ENCODE assay signal across 8 mouse cellular contexts in the genomic region with DNA sequence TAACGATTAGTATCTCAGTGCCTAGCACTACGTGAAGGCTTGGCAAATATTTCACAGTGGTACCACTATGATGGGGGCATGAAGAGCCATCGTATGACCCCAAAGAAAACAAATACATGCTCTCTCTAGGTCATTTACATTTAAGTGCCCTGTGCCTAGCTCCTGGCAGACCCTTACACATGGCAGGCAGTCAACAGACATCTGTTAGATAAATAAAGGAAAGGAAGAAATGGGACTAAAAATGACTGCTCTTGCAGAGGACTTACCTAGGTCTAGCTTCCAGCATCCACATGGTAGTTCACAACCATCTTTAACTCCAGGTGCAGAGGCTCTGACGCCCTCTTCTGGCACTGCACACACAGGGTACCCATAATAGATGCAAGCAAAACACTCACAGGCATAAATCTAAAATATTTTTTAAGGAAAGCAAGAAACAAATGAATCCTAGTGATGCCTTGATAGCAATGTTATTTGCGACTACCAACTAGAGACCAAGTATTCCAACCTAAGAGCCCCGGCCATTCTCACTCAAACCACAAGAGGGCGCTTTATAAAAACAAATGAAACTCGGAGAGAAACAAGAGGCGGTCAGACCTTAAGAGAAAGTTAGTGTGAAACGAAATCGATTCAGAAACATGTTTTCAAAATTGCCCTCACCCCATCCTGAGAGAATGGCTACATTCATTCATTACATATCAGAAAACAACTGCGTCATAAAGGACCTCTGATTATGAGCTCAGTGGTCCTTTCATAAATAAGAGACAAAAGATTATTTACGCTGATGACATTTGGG. TPM values are rescaled to one million over a fixed set of nuclear protein-coding genes. Genes with fewer than 3 reads are reported as not detected.
DNase-seq lines count a peak whose midpoint lies in the region; ATAC-seq lines count a peak whose summit lies in the region.

No protein-coding gene starts in this region.

- no peaks in the 10 kb centered on the region for H3K9me3 ChIP-seq in hindbrain, embryonic 12.5 days (replicated peaks)
- H3K9me3 ChIP-seq in lung, embryonic 15.5 days: no peaks in the 10 kb centered on the region

- 30% methylated on average over 13 of the region's 13 CpGs for WGBS in hindbrain, embryonic 12.5 days
- whole genome bisulfite sequencing in lung, embryonic 15.5 days: 28% methylated on average over 13 of the region's 13 CpGs

- H3K4me1 ChIP-seq in hindbrain, embryonic 12.5 days: peaks cover 9% of the 10 kb centered on the region; the same call in 1 of the 2 replicates
- peaks cover 4% of the 10 kb centered on the region; the same call in 1 of the 2 replicates for H3K4me1 ChIP-seq in lung, embryonic 15.5 days

- peak overlapping the region; percentile 55; the same call in 1 of the 2 replicates for H3K27ac ChIP-seq in hindbrain, embryonic 12.5 days
- no peak overlapping the region for H3K27ac ChIP-seq in lung, embryonic 15.5 days

- no peaks in the 10 kb centered on the region for H3K36me3 ChIP-seq in hindbrain, embryonic 12.5 days
- H3K36me3 ChIP-seq in lung, embryonic 15.5 days: no peaks in the 10 kb centered on the region

- no peak overlapping the region for H3K9ac ChIP-seq in hindbrain, embryonic 12.5 days
- H3K9ac ChIP-seq in lung, embryonic 15.5 days: no peak overlapping the region

- H3K27me3 ChIP-seq in hindbrain, embryonic 12.5 days: no peaks in the 10 kb centered on the region
- H3K27me3 ChIP-seq in lung, embryonic 15.5 days: no peaks in the 10 kb centered on the region

- DNase-seq in Muller cell, postnatal 12 days (ENCODE audit: inconsistent ontology term): peak; percentile 77
- DNase-seq in cerebellum, postnatal 10 days: peak; percentile 85 to 90
- DNase-seq in frontal cortex, adult 2 months (ENCODE audit: extremely low spot score in 1 of 2, low spot score in 1 of 2): peak; percentile 69 to 94
- DNase-seq in layer of hippocampus, adult 9-10 months (ENCODE audit: low spot score): peak; percentile 95
- DNase-seq in retina, embryonic 14.5 days (ENCODE audit: low spot score): peak; percentile 83
- DNase-seq in urinary bladder, postnatal 36 days (ENCODE audit: low spot score in 2 of 2): peak; percentile 47 to 56

- peak; percentile 71 for ATAC-seq in hindbrain, embryonic 12.5 days (ENCODE audit: low FRiP score)
- peak; percentile 49; the same call in 1 of the 2 replicates for ATAC-seq in lung, embryonic 15.5 days (ENCODE audit: borderline replicate concordance, extremely low read depth, low FRiP score, low TSS enrichment)

- H3K4me3 ChIP-seq in hindbrain, embryonic 12.5 days: peak overlapping the region; percentile 23
- peak overlapping the region; percentile 23 for H3K4me3 ChIP-seq in lung, embryonic 15.5 days

- H3K4me2 ChIP-seq in hindbrain, embryonic 12.5 days (replicated peaks): peak overlapping the region; percentile 48
- peak overlapping the region; percentile 44 for H3K4me2 ChIP-seq in lung, embryonic 15.5 days

RNA-seq across cellular contexts. Expression of a gene that starts 15.7 kb away (rescaled TPM):
- polyA plus RNA-seq in frontal cortex, adult 2 months (2012; rRNA removed): 39.9 and 41.7 TPM in 2 replicates
- 12.1 and 13.3 TPM in 2 replicates for polyA plus RNA-seq in hindbrain, embryonic 12.5 days (2016; fragmentation: Nextera tagmentation; extraction: Ambion mirVana)
- polyA plus RNA-seq in lung, embryonic 15.5 days (2015; fragmentation: Nextera tagmentation; extraction: Ambion mirVana): 6.6 and 6.7 TPM in 2 replicates
